Mouse (Mus musculus): ENCODE measurements at regions not wholly inside any gene's neighbourhood (a gene's known extent, or its start where the extent isn't known, plus 50 kb on each side); places are given as distances from the start of the nearest gene placed in this dataset.

DNA sequence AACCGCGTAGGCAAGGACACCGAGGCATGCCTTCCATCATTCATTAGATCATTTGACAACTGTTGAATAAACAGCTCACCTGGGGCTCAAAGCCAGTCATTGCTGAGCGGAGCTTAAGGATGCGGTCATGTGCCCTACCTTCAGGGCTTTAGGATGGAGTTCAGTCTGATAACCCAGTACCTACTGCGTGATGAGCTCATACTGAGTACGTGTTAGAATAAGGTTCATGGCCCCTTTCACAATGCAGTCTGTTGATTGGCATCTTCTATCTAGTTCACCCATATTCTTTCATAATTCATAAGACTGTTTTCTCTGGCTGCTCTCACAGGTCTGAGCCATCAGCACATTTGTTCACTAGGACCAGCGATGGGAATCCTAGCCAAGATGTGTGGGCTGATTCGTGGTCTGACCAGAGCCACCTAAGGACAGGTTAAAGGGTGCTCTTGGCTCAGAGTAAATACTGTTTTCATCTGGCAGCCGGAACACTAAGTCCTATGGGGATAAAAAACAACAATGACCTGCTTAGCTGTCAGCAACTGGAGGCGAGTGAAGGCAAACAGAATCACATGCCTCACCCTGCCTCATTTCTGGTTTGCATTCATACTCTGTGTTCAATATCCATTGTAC, 71.4 kb upstream of the Elovl5 start:
- DNase-seq (ENCODE audit: low spot score in 2 of 2): no peak

DNA sequence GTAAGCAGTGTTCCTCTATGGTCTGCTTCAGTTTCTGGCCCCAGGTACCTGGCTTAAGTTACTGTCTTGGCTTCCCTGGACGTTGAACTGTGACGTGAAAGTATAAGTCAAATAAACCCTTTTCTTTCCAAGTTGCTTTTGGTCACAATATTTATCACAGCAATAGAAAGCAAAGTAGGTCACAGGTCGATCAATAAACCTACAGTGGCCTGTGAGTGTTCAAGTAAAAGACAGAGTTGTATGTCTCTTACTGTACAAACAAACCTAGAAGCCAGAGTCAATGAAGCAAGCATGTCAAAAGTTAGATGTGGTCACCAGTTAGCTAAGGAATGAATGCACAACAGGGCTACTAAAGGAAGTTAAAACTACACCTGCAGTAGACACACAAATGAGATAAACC, 68.6 kb upstream of the Elovl5 start:
- DNase-seq (ENCODE audit: low spot score in 2 of 2): no peak

- DNase-seq (ENCODE audit: low spot score in 2 of 2): peak in 1 of 2 experiments; percentile 18
Observed at GRCm38 (mm10) chr9:77849343-77849742, 67.8 kb upstream of the Elovl5 start.

DNA sequence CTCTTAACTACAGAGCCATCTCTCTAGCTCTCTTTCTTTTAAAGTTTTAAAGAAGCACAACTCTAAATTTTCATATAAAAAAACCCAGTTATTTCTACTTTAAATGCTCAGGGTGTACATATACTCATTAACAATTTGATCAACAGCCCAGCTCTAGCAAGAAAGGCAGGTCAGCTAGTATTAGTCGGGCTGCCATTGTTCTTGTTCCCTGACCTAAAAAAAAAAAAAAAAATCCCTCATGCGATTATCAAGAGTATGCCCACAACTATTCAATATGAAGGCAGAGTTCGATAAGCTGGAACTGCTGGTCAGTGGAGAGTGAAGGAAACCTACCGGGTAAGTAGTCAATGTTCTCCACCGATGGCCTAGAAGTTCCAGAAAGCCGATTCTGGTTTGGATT, 65.8 kb upstream of the Elovl5 start:
- no peak for DNase-seq (ENCODE audit: low spot score in 2 of 2)

- no peak for DNase-seq (ENCODE audit: low spot score in 2 of 2)
Observed at GRCm38 (mm10) chr9:77857091-77858058, 59.8 kb upstream of the Elovl5 start.

GRCm38 (mm10) chr9:77858127-77858794, 58.9 kb upstream of the Elovl5 start:
- no peak for DNase-seq (ENCODE audit: low spot score in 2 of 2)

Measured in layer of hippocampus, postnatal 14 days (tissue).